Mouse (Mus musculus) forebrain, postnatal 0 days (tissue): ENCODE measurements at regions not wholly inside any gene's neighbourhood (a gene's known extent, or its start where the extent isn't known, plus 50 kb on each side); places are given as distances from the start of the nearest gene placed in this dataset.
"Not testable (repeated sequence)": the region's sequence is repeated elsewhere in the genome, so short reads cannot be mapped to it uniquely, and the experiment has no call there.

Source experiments
- ATAC-seq: fragments of 200-750 bp; cut with Nextera tagmentation; 2 replicates; pipeline ENCODE4 v1.8.0; 2017; ENCODE audit warnings: mild to moderate bottlenecking, moderate library complexity
- DNase-seq: peaks from one replicate; pipeline ENCODE4 v3.0.0-alpha.2; 2015
- H3K27ac ChIP-seq: fragments of 300-500 bp; sonication (generic); 2 replicates; pipeline ENCODE4 v1.5.1; 2014; ENCODE audit warnings: low read depth, mild to moderate bottlenecking, antibody characterized with exemption, low read length, moderate library complexity, mixed read lengths
- H3K27me3 ChIP-seq: fragments of 300-500 bp; sonication (generic); 2 replicates; pipeline ENCODE4 v1.6.1; 2014; ENCODE audit warnings: mild to moderate bottlenecking, low read length, mixed read lengths; ENCODE audit not compliant: insufficient read depth
- H3K36me3 ChIP-seq: fragments of 300-500 bp; sonication (generic); 2 replicates; pipeline ENCODE4 v1.6.1; 2014; ENCODE audit warnings: mild to moderate bottlenecking, moderate library complexity; ENCODE audit not compliant: insufficient read depth
- H3K4me1 ChIP-seq: fragments of 300-500 bp; sonication (generic); 2 replicates; pipeline ENCODE4 v1.6.1; 2014; ENCODE audit warnings: antibody characterized with exemption; ENCODE audit not compliant: insufficient read depth
- H3K4me2 ChIP-seq: fragments of 300-500 bp; sonication (generic); 2 replicates; pipeline ENCODE4 v1.6.1; 2014; ENCODE audit warnings: low read depth, mild to moderate bottlenecking, moderate library complexity
- H3K4me3 ChIP-seq: fragments of 300-500 bp; sonication (generic); 2 replicates; pipeline ENCODE4 v1.5.1; 2014; ENCODE audit warnings: low read depth, low read length, mixed read lengths
- H3K9ac ChIP-seq: fragments of 300-500 bp; sonication (generic); 2 replicates; pipeline ENCODE4 v1.6.1; 2014; ENCODE audit warnings: mild to moderate bottlenecking
- H3K9me3 ChIP-seq: fragments of 300-500 bp; sonication (generic); 2 replicates; pipeline ENCODE4 v1.6.1; 2016; ENCODE audit warnings: low read length
- CTCF ChIP-seq: sonication (generic); IDR thresholded peaks from 2 replicates; pipeline ENCODE4 v1.5.1; 2016; ENCODE audit warnings: antibody characterized with exemption, control low read depth, low read depth
- WGBS: fragments of 180-500 bp; shearing (Covaris S2); extraction: QIAGEN DNeasy Blood & Tissue Kit; methylation state at CpG from one replicate; pipeline ENCODE4 v1.1.7; 2014; 5-methylcytosine and 5-hydroxymethylcytosine counted together

GRCm38 (mm10) chr15:14951246-14951645 lies 1777.3 kb upstream of the Cdh9 start:
- H3K4me3 ChIP-seq: no peak overlapping the region
- WGBS: 74% methylated on average over 4 of the region's 4 CpGs
- H3K9ac ChIP-seq: no peak overlapping the region
- no peaks in the 10 kb centered on the region for H3K9me3 ChIP-seq
- no peak overlapping the region for H3K4me2 ChIP-seq
- no peak for TF ChIP-seq CTCF
- H3K27me3 ChIP-seq: no peaks in the 10 kb centered on the region
- H3K4me1 ChIP-seq: no peaks in the 10 kb centered on the region
- H3K36me3 ChIP-seq: no peaks in the 10 kb centered on the region
- no peak overlapping the region for H3K27ac ChIP-seq
- DNase-seq (no peak), ATAC-seq (peak; percentile 82)

- Histone ChIP-seq H3K9me3 (no peaks in the 10 kb centered on the region), H3K4me1 (no peaks in the 10 kb centered on the region), H3K9ac (no peak overlapping the region), H3K27me3 (no peaks in the 10 kb centered on the region), H3K36me3 (no peaks in the 10 kb centered on the region), H3K4me3 (no peak overlapping the region), H3K4me2 (no peak overlapping the region), H3K27ac (no peak overlapping the region)
- no peak for ATAC-seq
- DNase-seq: no peak
- WGBS: 75% methylated on average over 3 of the region's 3 CpGs
- TF ChIP-seq CTCF: no peak
These were observed 1746.3 kb upstream of the Cdh9 start for GRCm38 (mm10) chr15:14982227-14982626.

- not testable (repeated sequence) for ATAC-seq, H3K9me3 ChIP-seq, H3K4me3 ChIP-seq, H3K36me3 ChIP-seq, H3K27me3 ChIP-seq, H3K4me1 ChIP-seq, DNase-seq, H3K4me2 ChIP-seq, H3K27ac ChIP-seq, H3K9ac ChIP-seq
- WGBS: 58% methylated on average over 2 of the region's 2 CpGs
These were observed 1709.2 kb upstream of the Cdh9 start for GRCm38 (mm10) chr15:15019352-15019751.
